Mouse (Mus musculus) ES-E14 (cell line): ENCODE data around the gene G6pdx.

ENCODE experiments used
- HCFC1 ChIP-seq: IDR thresholded peaks from 2 replicates; pipeline ENCODE4 v1.6.1; 2012; ENCODE audit warnings: low read length, inconsistent platforms, borderline replicate concordance; ENCODE audit not compliant: insufficient read depth
- MAFK ChIP-seq: IDR thresholded peaks from 2 replicates; pipeline ENCODE4 v1.6.1; 2014; ENCODE audit warnings: mild to moderate bottlenecking, low read depth, low read length, inconsistent platforms; ENCODE audit not compliant: insufficient read depth
- ZNF384 ChIP-seq: IDR thresholded peaks from 2 replicates; pipeline ENCODE4 v1.6.1; 2012; ENCODE audit warnings: low read depth, low read length, inconsistent platforms

GRCm38 (mm10) chrX:74400136-74400535 is 28.9 kb downstream of the G6pdx start:
- TF ChIP-seq HCFC1 (no peak), ZNF384 (no peak), MAFK (no peak)
